Mouse (Mus musculus) kidney, postnatal 0 days (tissue): ENCODE measurements at regions not wholly inside any gene's neighbourhood (a gene's known extent, or its start where the extent isn't known, plus 50 kb on each side); places are given as distances from the start of the nearest gene placed in this dataset.

ENCODE experiments used
- ATAC-seq: fragments of 200-750 bp; cut with Nextera tagmentation; replicated peaks from 2 replicates; pipeline ENCODE4 v1.8.0; 2017; ENCODE audit warnings: low read depth, moderate number of reproducible peaks, moderate TSS enrichment, moderate library complexity; ENCODE audit not compliant: low FRiP score
- DNase-seq: peaks from one replicate; pipeline ENCODE4 v3.0.0-alpha.2; 2016; ENCODE audit warnings: low spot score
- H3K27ac ChIP-seq: fragments of 300-500 bp; sonication (generic); 2 replicates; pipeline ENCODE4 v1.5.1; 2014; ENCODE audit warnings: mild to moderate bottlenecking
- H3K27me3 ChIP-seq: fragments of 300-500 bp; sonication (generic); 2 replicates; pipeline ENCODE4 v1.6.1; 2014; ENCODE audit warnings: low read length, mixed read lengths; ENCODE audit not compliant: insufficient read depth
- H3K36me3 ChIP-seq: fragments of 300-500 bp; sonication (generic); 2 replicates; pipeline ENCODE4 v1.6.1; 2014; ENCODE audit warnings: low read length, mixed read lengths; ENCODE audit not compliant: insufficient read depth
- H3K4me1 ChIP-seq: fragments of 300-500 bp; sonication (generic); replicated peaks from 2 replicates; pipeline ENCODE4 v1.6.1; 2014; ENCODE audit warnings: antibody characterized with exemption, low read length, mixed read lengths; ENCODE audit not compliant: insufficient read depth
- H3K4me2 ChIP-seq: fragments of 300-500 bp; sonication (generic); 2 replicates; pipeline ENCODE4 v1.6.1; 2014; ENCODE audit warnings: mild to moderate bottlenecking, low read length, moderate library complexity, mixed read lengths
- H3K4me3 ChIP-seq: fragments of 300-500 bp; sonication (generic); replicated peaks from 2 replicates; pipeline ENCODE4 v1.5.1; 2014; ENCODE audit warnings: low read depth, low read length
- H3K9ac ChIP-seq: fragments of 300-500 bp; sonication (generic); 2 replicates; pipeline ENCODE4 v1.6.1; 2014; ENCODE audit warnings: low read depth, low read length
- H3K9me3 ChIP-seq: fragments of 300-500 bp; sonication (generic); replicated peaks from 2 replicates; pipeline ENCODE4 v1.6.1; 2016; ENCODE audit warnings: low read length, inconsistent platforms, mixed read lengths
- CTCF ChIP-seq: IDR thresholded peaks from 2 replicates; pipeline ENCODE4 v1.5.1; 2016; ENCODE audit warnings: antibody characterized with exemption, low read depth, mild to moderate bottlenecking, moderate library complexity
- WGBS: fragments of 180-500 bp; shearing (Covaris S2); extraction: QIAGEN DNeasy Blood & Tissue Kit; methylation state at CpG from one replicate; pipeline ENCODE4 v1.1.7; 2014; 5-methylcytosine and 5-hydroxymethylcytosine counted together

DNA sequence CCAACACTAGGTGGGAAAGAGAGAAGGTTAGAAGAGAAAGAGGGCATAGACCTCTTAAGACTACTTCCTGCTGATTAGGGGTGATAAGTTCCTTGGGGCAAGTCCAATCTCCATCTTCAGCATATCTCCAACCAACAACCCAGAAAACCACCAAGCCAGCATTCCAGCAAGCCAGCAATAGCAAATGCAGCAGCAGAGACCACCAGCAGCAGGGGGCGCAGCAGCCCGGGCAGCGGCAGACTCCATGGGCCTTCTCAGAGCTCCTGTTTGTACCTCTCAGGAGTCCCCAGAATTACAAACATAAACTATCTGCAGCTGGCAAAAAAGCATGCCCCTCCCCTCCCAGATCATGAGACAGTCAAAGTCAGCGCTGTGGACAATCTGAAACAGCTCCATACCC lies 222.0 kb upstream of the Ttc29 start:
- ATAC-seq (no peak), DNase-seq (no peak)
- Histone ChIP-seq H3K36me3 (no peaks in the 10 kb centered on the region), H3K9ac (no peak overlapping the region), H3K9me3 (no peaks in the 10 kb centered on the region), H3K4me3 (no peak overlapping the region), H3K27me3 (no peaks in the 10 kb centered on the region), H3K4me1 (no peaks in the 10 kb centered on the region), H3K4me2 (no peak overlapping the region), H3K27ac (no peak overlapping the region)
- 42% methylated on average over 4 of the region's 4 CpGs for WGBS
- TF ChIP-seq CTCF = peak; percentile 35; the same call in 1 of the 2 replicates

GRCm38 (mm10) chr8:78000303-78000702 lies 212.8 kb upstream of the Ttc29 start:
- Histone ChIP-seq H3K4me3 (no peak overlapping the region), H3K4me2 (no peak overlapping the region), H3K27me3 (no peaks in the 10 kb centered on the region), H3K36me3 (no peaks in the 10 kb centered on the region), H3K4me1 (peaks cover 5% of the 10 kb centered on the region), H3K9ac (no peak overlapping the region), H3K9me3 (no peaks in the 10 kb centered on the region), H3K27ac (no peak overlapping the region)
- TF ChIP-seq CTCF = no peak
- no peak for ATAC-seq
- no peak for DNase-seq
- WGBS = 96% methylated on average over 2 of the region's 3 CpGs

DNA sequence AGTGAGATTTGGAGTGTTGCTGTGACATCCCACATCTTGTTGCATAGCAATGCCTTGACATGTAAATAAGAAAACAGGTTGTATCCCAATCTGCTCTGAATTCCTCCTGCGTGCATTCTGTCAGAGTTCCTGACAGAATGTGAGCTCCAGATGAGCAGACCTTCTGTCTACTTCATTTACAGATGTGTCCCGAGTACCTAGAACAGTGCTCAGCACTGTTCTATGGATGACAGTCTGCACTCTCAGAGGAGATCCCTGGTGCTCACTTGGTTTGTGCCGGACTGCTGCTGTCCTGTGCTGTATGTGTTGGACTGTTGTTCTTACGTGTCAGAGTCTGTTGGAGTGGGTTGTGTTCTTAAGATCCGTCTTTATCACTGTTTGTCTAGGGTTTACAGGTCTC lies 211.4 kb upstream of the Ttc29 start:
- H3K27ac ChIP-seq = no peak overlapping the region
- no peak for DNase-seq
- 28% methylated on average over 5 of the region's 5 CpGs for WGBS

GRCm38 (mm10) chr8:78002071-78002470 lies 211.0 kb upstream of the Ttc29 start:
- Histone ChIP-seq H3K27ac (no peak overlapping the region), H3K36me3 (no peaks in the 10 kb centered on the region), H3K4me2 (no peak overlapping the region), H3K4me3 (no peak overlapping the region), H3K9ac (no peak overlapping the region), H3K9me3 (no peaks in the 10 kb centered on the region), H3K27me3 (no peaks in the 10 kb centered on the region), H3K4me1 (peaks cover 5% of the 10 kb centered on the region)
- ATAC-seq (no peak), DNase-seq (peak; percentile 63)
- 9% methylated on average over 3 of the region's 3 CpGs for WGBS
- no peak for TF ChIP-seq CTCF

More for the DNA sequence above, 211.4 kb upstream of the Ttc29 start:
- no peak overlapping the region for H3K9ac ChIP-seq
- ATAC-seq = no peak
- no peaks in the 10 kb centered on the region for H3K27me3 ChIP-seq
- no peak for TF ChIP-seq CTCF
- no peak overlapping the region for H3K4me3 ChIP-seq
- no peak overlapping the region for H3K4me2 ChIP-seq
- H3K9me3 ChIP-seq = no peaks in the 10 kb centered on the region
- H3K4me1 ChIP-seq = peaks cover 5% of the 10 kb centered on the region
- H3K36me3 ChIP-seq = no peaks in the 10 kb centered on the region

- ATAC-seq (no peak; the same call in 1 of the 2 replicates), DNase-seq (peak; percentile 91)
- Histone ChIP-seq H3K9ac (no peak overlapping the region), H3K36me3 (no peaks in the 10 kb centered on the region), H3K4me1 (peaks cover 5% of the 10 kb centered on the region), H3K4me3 (no peak overlapping the region), H3K27ac (no peak overlapping the region), H3K9me3 (no peaks in the 10 kb centered on the region), H3K4me2 (no peak overlapping the region; the same call in 1 of the 2 replicates), H3K27me3 (no peaks in the 10 kb centered on the region)
- 13% methylated on average over 10 of the region's 10 CpGs for WGBS
- TF ChIP-seq CTCF = peak; percentile 89
Observed at GRCm38 (mm10) chr8:78003888-78004543, 209.1 kb upstream of the Ttc29 start.

GRCm38 (mm10) chr8:78004891-78005290 lies 208.2 kb upstream of the Ttc29 start:
- ATAC-seq (no peak), DNase-seq (no peak)
- no peak overlapping the region for H3K4me2 ChIP-seq
- no peak overlapping the region for H3K27ac ChIP-seq
- no peak for TF ChIP-seq CTCF
- 54% methylated on average over 12 of the region's 12 CpGs for WGBS
- H3K9ac ChIP-seq = no peak overlapping the region
- H3K4me3 ChIP-seq = no peak overlapping the region
- no peaks in the 10 kb centered on the region for H3K36me3 ChIP-seq
- H3K4me1 ChIP-seq = peaks cover 5% of the 10 kb centered on the region
- H3K27me3 ChIP-seq = no peaks in the 10 kb centered on the region
- no peaks in the 10 kb centered on the region for H3K9me3 ChIP-seq

DNA sequence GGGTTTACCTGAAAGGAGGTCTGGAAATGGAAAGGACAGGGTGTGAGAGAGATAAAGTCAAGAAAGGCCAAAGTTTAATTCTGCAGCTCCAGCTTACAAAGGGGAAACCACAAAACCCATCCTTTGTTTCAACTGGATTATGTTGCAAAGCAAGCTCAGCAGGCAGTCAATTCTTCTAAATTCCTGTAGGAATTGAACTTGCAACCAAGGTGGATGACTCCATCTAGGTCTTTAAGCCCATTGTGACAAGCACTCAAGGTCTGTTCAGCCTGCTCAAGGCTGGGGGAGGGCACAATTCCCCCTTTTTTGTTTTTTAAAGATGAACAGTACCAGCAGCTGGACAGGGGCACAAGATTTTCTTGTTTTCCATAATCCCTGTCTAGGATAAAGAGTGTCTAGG lies 200.0 kb upstream of the Ttc29 start:
- DNase-seq = no peak
- H3K27ac ChIP-seq = no peak overlapping the region
- no peak for ATAC-seq
- H3K4me1 ChIP-seq = no peaks in the 10 kb centered on the region
- no peak for TF ChIP-seq CTCF
- no peaks in the 10 kb centered on the region for H3K36me3 ChIP-seq
- H3K4me2 ChIP-seq = no peak overlapping the region
- no peaks in the 10 kb centered on the region for H3K27me3 ChIP-seq
- no peak overlapping the region for H3K9ac ChIP-seq
- H3K4me3 ChIP-seq = no peak overlapping the region
- no peaks in the 10 kb centered on the region for H3K9me3 ChIP-seq
